Mouse (Mus musculus) testis, adult 2 months (tissue): ENCODE results near the gene Gm20503.

Experiments
- CTCF ChIP-seq: fragments of 200-500 bp; IDR thresholded peaks from 2 replicates; pipeline ENCODE4 v1.5.1; 2012; ENCODE audit warnings: low read depth, mild to moderate bottlenecking, inconsistent platforms, low read length, moderate library complexity; ENCODE audit not compliant: control insufficient read depth, insufficient read depth, insufficient replicate concordance
- POLR2A ChIP-seq: fragments of 200-500 bp; IDR thresholded peaks from 2 replicates; pipeline ENCODE4 v1.6.1; 2012; ENCODE audit warnings: low read depth, mild to moderate bottlenecking, inconsistent platforms, low read length, moderate library complexity; ENCODE audit not compliant: control insufficient read depth

DNA sequence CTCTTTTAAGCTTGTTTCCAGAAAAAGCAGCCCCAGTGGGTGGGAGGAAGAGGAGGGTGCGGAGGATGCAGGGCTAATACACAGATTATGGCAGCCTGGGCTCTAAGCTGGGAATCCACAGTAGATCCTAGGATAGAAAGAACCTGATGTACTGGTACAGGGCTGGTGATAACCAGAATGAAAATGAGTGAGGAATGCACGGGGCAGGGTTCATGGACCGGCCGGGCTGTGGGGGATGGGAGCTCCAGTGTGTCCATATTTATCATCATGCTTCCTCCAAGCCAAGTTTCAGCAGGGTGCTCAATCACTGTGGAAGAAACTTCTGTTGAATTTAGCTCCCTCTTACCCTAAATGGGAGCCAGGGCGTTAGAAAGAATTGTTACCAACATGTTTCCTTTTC, 5.9 kb upstream of the Gm20503 start:
- TF ChIP-seq CTCF (no peak), POLR2A (no peak)
